Mouse (Mus musculus): Measurements from ENCODE around the gene Pde6b. TPM values are rescaled to one million over a fixed set of nuclear protein-coding genes. Genes with fewer than 3 reads are reported as not detected.

Gene Pde6b
- total and polyA plus RNA-seq, 3 experiments = not detected

DNA sequence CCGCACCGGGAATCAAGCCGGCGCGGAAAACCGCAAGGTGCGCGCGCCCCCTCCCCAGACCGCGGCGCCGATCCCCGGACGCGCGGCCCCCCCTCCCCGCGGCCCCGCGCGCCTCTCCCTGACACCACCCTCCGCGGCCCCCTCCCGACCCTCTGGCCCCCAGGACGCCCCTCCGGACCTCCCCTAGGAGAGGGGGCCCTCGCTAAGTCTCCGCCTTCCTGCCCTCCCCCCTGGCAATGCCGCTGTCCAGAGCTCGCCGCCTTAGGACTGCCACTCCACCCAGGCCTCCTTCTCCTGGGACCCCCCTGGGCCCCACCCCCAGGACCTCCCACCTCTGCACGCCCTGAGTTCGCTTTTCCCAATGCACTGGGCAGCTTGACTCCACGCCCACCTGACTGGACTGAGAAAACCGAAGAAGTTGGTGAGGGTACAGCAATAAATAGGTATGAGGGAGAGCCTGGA, 20.3 kb upstream of the Pde6b start, which contains the start of gene Gm42517:
Gene Gm42517 (minus strand): TSS at position 52 of the 462 bp plus-strand sequence.
- Histone ChIP-seq H3K4me1 (ENCODE audit: control insufficient read depth, insufficient read depth, low read length) (no peaks in the 10 kb centered on the region), H3K36me3 (ENCODE audit: control insufficient read depth, insufficient read depth, low read length) (no peaks in the 10 kb centered on the region), H3K4me3 (peak within 1 kb of the TSS; percentile 63), H3K9ac (ENCODE audit: low read depth, low read length) (peak within 1 kb of the TSS; percentile 52), H3K79me2 (replicated peaks; ENCODE audit: control insufficient read depth, insufficient read depth, low read length) (no peaks in the 10 kb centered on the region), H3K27ac (no peak within 1 kb of the TSS), H3K27me3 (ENCODE audit: control insufficient read depth, insufficient read depth, low read length) (peaks cover 11% of the 10 kb centered on the region)
- DNase-seq = peak; percentile 5 to 31
- intact Hi-C loops (cut with DNase I) = no loop called here
- 3% methylated on average over 33 of the region's 36 CpGs for WGBS
- TF ChIP-seq POLR2A (IDR thresholded peaks at IDR 0.05; ENCODE audit: insufficient read depth, low read depth, low read length) = no peak
- no peak for TF ChIP-seq EP300 (IDR thresholded peaks at IDR 0.05; ENCODE audit: insufficient read depth, low read depth, low read length)
- TF ChIP-seq CTCF (IDR thresholded peaks at IDR 0.05) = no peak

- H3K27me3 ChIP-seq (ENCODE audit: control insufficient read depth, insufficient read depth, low read length) = peaks cover 11% of the 10 kb centered on the region
- no peaks in the 10 kb centered on the region for H3K36me3 ChIP-seq (ENCODE audit: control insufficient read depth, insufficient read depth, low read length)
- no peaks in the 10 kb centered on the region for H3K4me1 ChIP-seq (ENCODE audit: control insufficient read depth, insufficient read depth, low read length)
- H3K4me3 ChIP-seq = peak overlapping the region; percentile 48
- WGBS = 12% methylated on average over 6 of the region's 6 CpGs
- no peaks in the 10 kb centered on the region for H3K79me2 ChIP-seq (replicated peaks; ENCODE audit: control insufficient read depth, insufficient read depth, low read length)
- intact Hi-C loops (cut with DNase I) = no loop called here
- H3K27ac ChIP-seq = no peak overlapping the region
- no peak overlapping the region for H3K9ac ChIP-seq (ENCODE audit: low read depth, low read length)
- TF ChIP-seq CTCF (IDR thresholded peaks at IDR 0.05) (no peak), EP300 (IDR thresholded peaks at IDR 0.05; ENCODE audit: insufficient read depth, low read depth, low read length) (no peak)
- DNase-seq = no peak
These were observed 19.7 kb upstream of the Pde6b start for GRCm38 (mm10) chr5:108368446-108368845.

- no peak overlapping the region for H3K27ac ChIP-seq
- no peaks in the 10 kb centered on the region for H3K36me3 ChIP-seq (ENCODE audit: control insufficient read depth, insufficient read depth, low read length)
- no peaks in the 10 kb centered on the region for H3K79me2 ChIP-seq (replicated peaks; ENCODE audit: control insufficient read depth, insufficient read depth, low read length)
- peak; percentile 46 to 52 for DNase-seq
- H3K9ac ChIP-seq (ENCODE audit: low read depth, low read length) = 0 out of 2 replicates have a peak overlapping the region, but pooled peaks have one; percentile 7
- H3K27me3 ChIP-seq (ENCODE audit: control insufficient read depth, insufficient read depth, low read length) = peaks cover 11% of the 10 kb centered on the region
- 1% methylated on average over 49 of the region's 49 CpGs for WGBS
- no peaks in the 10 kb centered on the region for H3K4me1 ChIP-seq (ENCODE audit: control insufficient read depth, insufficient read depth, low read length)
- intact Hi-C loops (cut with DNase I) = no loop called here
- TF ChIP-seq CTCF (IDR thresholded peaks at IDR 0.05) (no peak), EP300 (IDR thresholded peaks at IDR 0.05; ENCODE audit: insufficient read depth, low read depth, low read length) (no peak), POLR2A (IDR thresholded peaks at IDR 0.05; ENCODE audit: insufficient read depth, low read depth, low read length) (no peak)
- peak overlapping the region; percentile 48 for H3K4me3 ChIP-seq
These were observed 19.2 kb upstream of the Pde6b start for GRCm38 (mm10) chr5:108368851-108369621.

DNA sequence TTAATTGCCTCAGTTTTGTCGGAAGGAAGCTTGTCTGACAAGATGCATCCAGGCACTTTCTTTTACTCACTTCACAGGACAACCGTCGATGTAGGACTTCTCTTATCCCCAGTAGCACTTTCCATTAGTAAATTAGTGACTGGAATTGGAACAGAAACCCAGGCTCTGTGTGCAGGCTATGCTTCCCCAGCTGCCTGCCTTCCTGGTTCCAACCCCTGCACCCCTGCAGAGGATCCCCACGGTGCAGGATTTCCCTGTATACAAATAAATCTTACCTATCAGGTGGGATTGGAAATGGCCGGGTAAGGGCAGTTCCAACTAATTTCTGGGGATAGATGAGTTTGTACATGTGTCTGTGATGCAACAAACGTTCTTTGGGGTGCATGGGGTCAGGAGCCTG, 18.2 kb upstream of the Pde6b start:
- no peak for DNase-seq
- Histone ChIP-seq H3K36me3 (ENCODE audit: control insufficient read depth, insufficient read depth, low read length) (no peaks in the 10 kb centered on the region), H3K27me3 (ENCODE audit: control insufficient read depth, insufficient read depth, low read length) (peaks cover 11% of the 10 kb centered on the region), H3K4me1 (ENCODE audit: control insufficient read depth, insufficient read depth, low read length) (no peaks in the 10 kb centered on the region), H3K79me2 (replicated peaks; ENCODE audit: control insufficient read depth, insufficient read depth, low read length) (no peaks in the 10 kb centered on the region), H3K27ac (no peak overlapping the region), H3K9ac (ENCODE audit: low read depth, low read length) (no peak overlapping the region), H3K4me3 (no peak overlapping the region)
- TF ChIP-seq CTCF (IDR thresholded peaks at IDR 0.05) (no peak), POLR2A (IDR thresholded peaks at IDR 0.05; ENCODE audit: insufficient read depth, low read depth, low read length) (no peak), EP300 (IDR thresholded peaks at IDR 0.05; ENCODE audit: insufficient read depth, low read depth, low read length) (no peak)
- intact Hi-C loops (cut with DNase I) = no loop called here
- 9% methylated on average over 6 of the region's 6 CpGs for WGBS

DNA sequence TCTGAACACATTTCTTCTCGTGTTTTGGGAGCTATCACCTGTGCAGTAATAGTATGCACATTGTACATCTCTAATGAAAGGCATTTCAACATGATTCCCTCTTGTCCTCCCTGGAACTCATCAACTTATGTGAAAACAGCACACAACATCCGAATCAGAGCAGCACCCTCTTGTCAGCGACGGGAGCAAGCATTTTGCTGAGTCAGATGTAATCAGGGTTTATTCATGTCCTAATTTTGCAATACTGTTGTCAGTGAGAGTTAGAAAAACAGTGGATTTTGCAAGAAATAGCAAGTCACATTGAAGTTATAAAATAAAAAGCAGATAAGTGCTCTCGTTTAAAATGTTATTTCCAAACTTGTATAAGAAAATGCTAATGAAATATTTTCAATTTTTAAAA, 14.1 kb upstream of the Pde6b start:
- Histone ChIP-seq H3K4me1 (ENCODE audit: control insufficient read depth, insufficient read depth, low read length) (no peaks in the 10 kb centered on the region), H3K79me2 (replicated peaks; ENCODE audit: control insufficient read depth, insufficient read depth, low read length) (no peaks in the 10 kb centered on the region), H3K36me3 (ENCODE audit: control insufficient read depth, insufficient read depth, low read length) (no peaks in the 10 kb centered on the region), H3K9ac (ENCODE audit: low read depth, low read length) (no peak overlapping the region), H3K4me3 (no peak overlapping the region), H3K27me3 (ENCODE audit: control insufficient read depth, insufficient read depth, low read length) (peaks cover 7% of the 10 kb centered on the region; the same call in 1 of the 2 replicates), H3K27ac (no peak overlapping the region)
- WGBS = 68% methylated on average over 5 of the region's 5 CpGs
- no peak for DNase-seq
- TF ChIP-seq POLR2A (IDR thresholded peaks at IDR 0.05; ENCODE audit: insufficient read depth, low read depth, low read length) (no peak), EP300 (IDR thresholded peaks at IDR 0.05; ENCODE audit: insufficient read depth, low read depth, low read length) (no peak), CTCF (IDR thresholded peaks at IDR 0.05) (no peak)
- intact Hi-C loops (cut with DNase I) = no loop called here

DNA sequence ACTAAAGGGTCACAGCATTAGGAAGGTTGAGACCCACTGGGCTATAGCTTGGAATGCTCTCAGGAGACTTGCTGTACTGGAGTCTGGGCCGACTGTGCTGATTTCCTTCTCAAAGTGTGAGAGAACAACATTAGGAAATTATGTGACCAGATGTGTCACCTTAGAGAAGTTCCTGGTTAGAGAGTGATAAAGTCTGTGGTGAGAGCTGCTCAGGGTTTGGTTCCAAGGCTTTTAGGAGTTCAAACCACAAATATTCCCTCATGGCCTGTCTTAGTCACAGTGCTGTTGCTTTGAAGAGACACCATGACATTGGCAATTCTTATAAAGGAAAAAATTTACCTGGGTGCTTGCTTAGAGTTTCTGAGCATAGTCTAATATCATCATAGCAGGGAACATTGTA, 12.1 kb upstream of the Pde6b start:
- no peak overlapping the region for H3K27ac ChIP-seq
- no peak overlapping the region for H3K4me3 ChIP-seq
- TF ChIP-seq POLR2A (IDR thresholded peaks at IDR 0.05; ENCODE audit: insufficient read depth, low read depth, low read length) = no peak
- no peak for TF ChIP-seq EP300 (IDR thresholded peaks at IDR 0.05; ENCODE audit: insufficient read depth, low read depth, low read length)
- no peak for TF ChIP-seq CTCF (IDR thresholded peaks at IDR 0.05)
- 33% methylated on average over 1 of the region's 1 CpGs for WGBS
- no peaks in the 10 kb centered on the region for H3K4me1 ChIP-seq (ENCODE audit: control insufficient read depth, insufficient read depth, low read length)
- no peaks in the 10 kb centered on the region for H3K36me3 ChIP-seq (ENCODE audit: control insufficient read depth, insufficient read depth, low read length)
- no peaks in the 10 kb centered on the region; the same call in 1 of the 2 replicates for H3K27me3 ChIP-seq (ENCODE audit: control insufficient read depth, insufficient read depth, low read length)
- no peak for DNase-seq
- intact Hi-C loops (cut with DNase I) = no loop called here
- no peak overlapping the region for H3K9ac ChIP-seq (ENCODE audit: low read depth, low read length)
- H3K79me2 ChIP-seq (replicated peaks; ENCODE audit: control insufficient read depth, insufficient read depth, low read length) = no peaks in the 10 kb centered on the region
